Mouse (Mus musculus): Measurements from ENCODE around the gene Serf2. TPM values are rescaled to one million over a fixed set of nuclear protein-coding genes. Genes with fewer than 3 reads are reported as not detected.
"Not testable (repeated sequence)": the region's sequence is repeated elsewhere in the genome, so short reads cannot be mapped to it uniquely, and the experiment has no call there.

Serf2 gene
- total RNA-seq, 2 experiments from 2014 or later: 375 to 398 TPM

GRCm38 (mm10) chr2:121447006-121447405 is 2.0 kb upstream of the Serf2 start:
- no peak for DNase-seq

DNA sequence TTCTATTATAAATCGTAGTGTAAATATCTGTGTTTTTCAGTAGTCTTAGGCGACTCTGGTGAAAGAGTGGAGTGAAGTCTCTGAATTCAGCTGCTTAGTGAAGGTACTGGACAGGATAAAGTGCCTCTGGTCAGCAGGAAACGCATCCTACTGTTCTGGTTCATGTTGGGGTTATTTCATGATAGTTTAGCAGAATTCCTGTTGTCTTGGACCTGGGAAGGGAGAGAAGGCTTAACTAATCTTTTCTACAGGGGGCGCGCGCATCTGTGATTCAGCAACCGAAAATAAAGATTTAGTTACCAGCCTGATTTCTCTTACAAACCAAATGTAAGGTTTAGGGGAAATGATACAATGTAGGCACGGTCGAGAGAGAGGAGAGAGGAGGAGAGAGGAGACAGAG is 859 bp upstream of the Serf2 start:
- peak; percentile 38 for DNase-seq

- DNase-seq: peak; percentile 56
These were observed 583 bp downstream of the Serf2 start for GRCm38 (mm10) chr2:121449545-121450011.

DNA sequence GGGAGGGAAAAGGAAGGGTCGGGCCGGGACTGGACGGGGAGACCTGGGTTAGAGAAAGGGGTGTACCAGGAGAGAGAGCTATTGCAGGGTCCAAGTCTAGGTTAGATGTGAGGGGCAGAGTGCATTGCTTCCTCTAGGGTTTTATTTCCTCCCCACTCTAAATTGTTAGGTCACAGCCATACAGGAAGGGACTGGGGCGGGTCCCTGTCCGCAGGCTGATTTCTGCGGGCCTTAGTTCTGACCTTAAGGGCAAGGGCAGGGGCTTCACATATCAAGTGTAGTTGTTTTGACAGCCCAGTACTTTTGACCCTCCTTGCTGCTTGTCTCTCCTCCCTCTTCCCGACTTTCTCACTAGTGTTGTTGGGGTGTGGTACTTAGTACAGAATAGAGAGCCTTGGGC is 1.1 kb downstream of the Serf2 start:
- DNase-seq: no peak

DNA sequence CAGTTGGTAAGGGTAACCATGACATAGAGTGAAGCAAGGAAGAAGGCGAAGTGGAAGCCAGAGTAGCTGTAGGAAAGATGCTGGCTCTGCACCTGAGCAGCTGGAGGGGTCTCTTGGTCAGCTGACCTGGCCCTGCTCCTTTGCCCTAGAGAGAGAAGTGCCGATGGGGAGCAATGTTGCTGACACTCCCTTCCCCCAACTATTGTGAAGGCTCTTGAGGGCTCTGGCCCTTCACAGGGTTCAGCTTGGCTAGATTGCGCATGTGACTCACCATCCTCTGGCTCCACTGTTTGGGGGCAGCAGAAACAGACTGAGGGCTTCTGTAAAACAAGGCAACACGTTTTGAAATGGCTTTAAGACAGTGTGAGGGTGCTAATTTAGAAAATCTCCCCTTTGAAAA is 3.4 kb downstream of the Serf2 start:
- DNase-seq: no peak

GRCm38 (mm10) chr2:121452990-121453389 is 4.0 kb downstream of the Serf2 start, which contains the start of gene Hypk:
TSS of gene Hypk (plus strand) at chr2:121453290.
- DNase-seq: no peak

DNA sequence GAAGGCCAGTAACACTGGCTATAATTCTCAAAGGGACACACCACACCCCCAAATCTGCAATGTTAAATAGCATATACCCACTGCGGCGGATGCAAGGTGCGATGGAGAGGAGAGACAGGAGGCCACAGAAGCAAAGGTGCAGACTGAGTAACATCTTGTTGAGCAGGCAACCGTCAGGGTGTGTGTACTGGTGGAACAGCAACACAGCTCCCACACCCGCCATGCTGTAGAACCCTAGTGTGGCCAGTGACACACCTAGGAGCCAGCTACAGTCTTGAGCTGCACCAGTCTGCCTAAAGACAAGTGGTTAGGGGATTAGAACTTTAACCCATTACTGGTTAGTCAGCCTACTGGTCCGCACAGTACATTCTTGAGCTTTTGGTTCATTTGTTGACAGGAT is 4.9 kb downstream of the Serf2 start:
- DNase-seq: no peak

DNA sequence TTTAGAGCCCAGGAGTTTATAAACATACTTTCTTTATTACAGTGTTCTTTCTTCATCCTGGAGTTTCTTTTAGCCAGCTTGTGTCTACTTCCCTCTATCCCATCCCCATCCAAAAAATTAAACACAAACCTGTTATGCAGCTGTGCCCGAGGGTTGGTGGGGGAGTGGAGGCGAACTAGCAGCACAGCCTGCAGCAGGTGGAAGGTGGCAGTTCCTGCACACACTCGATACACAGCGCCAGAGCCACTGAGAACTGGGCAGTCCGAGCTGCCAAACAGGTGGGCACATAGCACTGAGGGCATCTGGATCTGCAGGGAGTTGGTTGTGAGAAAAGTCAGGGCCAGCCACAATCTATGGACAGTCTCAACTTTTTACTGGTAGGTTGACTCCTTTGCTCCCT is 6.5 kb downstream of the Serf2 start:
- DNase-seq: no peak

GRCm38 (mm10) chr2:121456692-121457642 is 8.0 kb downstream of the Serf2 start, which contains the start of gene Serinc4:
TSS of gene Serinc4 (minus strand) at chr2:121456781.
- DNase-seq: peak; percentile 78

GRCm38 (mm10) chr2:121460071-121460470 is 11.1 kb downstream of the Serf2 start:
- DNase-seq: no peak

GRCm38 (mm10) chr2:121468982-121469381 is 20.0 kb downstream of the Serf2 start:
- DNase-seq: not testable (repeated sequence)

- not testable (repeated sequence) for DNase-seq
These were observed 23.8 kb downstream of the Serf2 start for GRCm38 (mm10) chr2:121472783-121473182.

GRCm38 (mm10) chr2:121473301-121474179 is 24.5 kb downstream of the Serf2 start, which contains the start of gene Mfap1b:
TSS of gene Mfap1b (minus strand) at chr2:121474067.
- peak; percentile 68 for DNase-seq

DNA sequence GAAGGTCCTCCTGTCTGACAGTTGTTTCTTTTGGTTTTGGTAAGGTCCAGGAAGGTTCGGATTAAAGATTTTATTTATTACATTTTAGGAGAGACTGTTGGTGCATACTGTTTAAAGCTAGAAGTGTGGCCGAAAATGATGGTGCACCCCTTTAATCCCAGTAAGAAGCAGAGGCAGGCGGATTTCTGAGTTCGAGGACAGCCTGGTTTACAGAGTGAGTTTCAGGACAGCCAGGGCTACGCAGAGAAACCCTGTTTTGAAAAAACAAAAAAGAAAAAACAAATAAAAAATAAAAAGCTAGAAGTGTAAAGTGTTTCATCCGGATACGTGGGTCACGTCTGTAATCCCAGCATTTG is 25.2 kb downstream of the Serf2 start:
- DNase-seq: no peak

GRCm38 (mm10) chr2:121475306-121475705 is 26.3 kb downstream of the Serf2 start:
- not testable (repeated sequence) for DNase-seq

- no peak for DNase-seq
These were observed 28.7 kb downstream of the Serf2 start for GRCm38 (mm10) chr2:121477491-121478266.

- no peak for DNase-seq
These were observed 31.5 kb downstream of the Serf2 start for GRCm38 (mm10) chr2:121480498-121480897.

DNA sequence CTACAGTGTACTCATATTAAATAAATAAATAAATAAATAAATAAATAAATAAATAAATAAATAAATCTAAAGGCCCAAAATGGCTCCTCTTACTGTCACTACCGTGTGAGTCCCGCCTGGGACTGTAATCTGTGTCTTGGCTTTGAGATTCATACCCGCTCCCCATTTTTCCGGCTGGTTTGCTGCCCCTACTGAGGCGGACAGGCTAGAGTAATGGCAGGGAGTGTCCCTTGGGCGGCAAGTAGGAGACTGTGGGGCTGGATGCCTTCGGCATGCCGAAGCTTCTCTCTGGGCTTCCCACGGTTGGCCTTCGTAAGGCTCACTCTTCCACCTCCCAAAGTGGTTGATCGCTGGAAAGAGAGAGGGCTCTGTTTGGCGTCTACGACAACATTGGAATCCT is 31.9 kb downstream of the Serf2 start:
- not testable (repeated sequence) for DNase-seq

DNA sequence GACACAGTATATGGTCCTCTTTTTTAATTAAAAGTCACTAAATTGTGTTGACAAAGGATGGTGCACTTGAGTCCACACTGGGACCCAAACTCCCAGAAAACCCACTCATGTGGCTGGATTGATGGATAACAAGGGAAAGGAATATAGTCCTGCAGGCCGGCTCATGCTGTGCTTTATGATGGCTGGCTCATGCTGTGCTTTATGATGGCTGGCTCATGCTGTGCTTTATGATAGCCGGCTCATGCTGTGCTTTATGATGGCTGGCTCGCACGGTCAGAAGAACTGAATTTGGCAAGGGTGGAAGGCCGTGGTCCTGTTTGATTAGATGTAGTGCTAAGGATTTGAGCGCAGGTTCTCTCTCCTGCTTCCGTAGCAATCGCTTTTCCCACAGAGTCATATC is 34.6 kb downstream of the Serf2 start:
- DNase-seq: no peak

GRCm38 (mm10) chr2:121484403-121484802 is 35.4 kb downstream of the Serf2 start:
- DNase-seq: not testable (repeated sequence)

DNA sequence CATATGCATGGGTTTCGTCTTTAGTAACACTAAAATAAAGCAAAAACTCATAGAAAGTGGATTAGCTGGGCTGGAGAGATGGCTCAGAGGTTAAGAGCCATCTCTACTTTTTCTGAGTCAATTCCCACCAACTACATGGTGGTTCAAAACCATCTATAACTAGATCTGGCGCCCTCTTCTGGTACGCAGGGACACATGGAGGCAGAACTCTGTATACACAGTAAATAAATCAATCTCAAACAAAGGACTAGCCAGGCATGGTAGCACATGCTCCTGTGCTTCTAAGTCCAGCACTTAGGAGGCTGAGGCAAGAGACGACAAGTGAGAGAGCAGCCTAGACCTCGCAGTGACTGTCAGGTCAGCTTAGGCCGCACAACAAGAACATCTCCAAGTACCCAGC is 52.6 kb downstream of the Serf2 start:
- DNase-seq: not testable (repeated sequence)
